Mouse (Mus musculus) activated CD4-positive, CD25-positive, alpha-beta regulatory T cell (primary cell): ENCODE data around the gene Lamb3. TPM values are rescaled to one million over a fixed set of nuclear protein-coding genes. Genes with fewer than 3 reads are reported as not detected.

Experiments
- polyA plus RNA-seq, 2 experiments: library from polyadenylated mRNA; unstranded; fragments of 100-300 nt; shearing (Covaris generic); gene quantifications; one replicate each; pipeline ENCODE4 v1.2.1; 2017

Gene Lamb3
- polyA plus RNA-seq = 10 to 100 TPM; 10.1 to 15.0 TPM

DNA sequence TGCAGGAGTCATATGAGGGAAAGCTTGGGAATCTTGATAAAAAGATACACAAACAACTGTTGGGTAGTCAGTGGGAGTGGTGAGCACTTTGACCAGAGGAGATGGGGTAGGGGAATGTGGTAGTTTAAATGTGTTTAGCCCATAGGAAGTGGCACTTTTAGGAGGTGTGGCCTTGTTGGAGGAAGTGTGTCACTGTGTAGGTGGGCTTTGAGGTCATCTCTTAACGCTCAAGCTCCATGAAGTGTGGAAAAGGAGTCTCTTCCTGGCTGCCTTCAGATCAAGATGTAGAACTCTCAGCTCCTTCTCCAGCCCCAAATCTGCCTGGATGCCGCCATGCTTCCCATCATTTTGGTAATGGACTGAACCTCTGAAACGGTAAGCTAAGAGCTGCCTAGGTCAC, at the start of gene Lamb3:
Lamb3 (plus strand) TSS at position 197 of the 400 bp plus-strand sequence.

GRCm38 (mm10) chr1:193167746-193168145, 39.8 kb upstream of the Lamb3 start, which contains the start of gene A130010J15Rik:
Gene A130010J15Rik, plus strand, starts transcription at chr1:193168046.

GRCm38 (mm10) chr1:193201383-193201778, 6.1 kb upstream of the Lamb3 start, which contains the start of gene Traf3ip3:
Gene Traf3ip3, minus strand, starts transcription at chr1:193201703.

GRCm38 (mm10) chr1:193263955-193264598, 56.6 kb downstream of the Lamb3 start, which contains the start of gene Hsd11b1:
Gene Hsd11b1, minus strand, starts transcription at chr1:193264075.

GRCm38 (mm10) chr1:193272916-193273601, 65.6 kb downstream of the Lamb3 start, which contains the start of gene G0s2:
Gene G0s2, minus strand, starts transcription at chr1:193273217.

DNA sequence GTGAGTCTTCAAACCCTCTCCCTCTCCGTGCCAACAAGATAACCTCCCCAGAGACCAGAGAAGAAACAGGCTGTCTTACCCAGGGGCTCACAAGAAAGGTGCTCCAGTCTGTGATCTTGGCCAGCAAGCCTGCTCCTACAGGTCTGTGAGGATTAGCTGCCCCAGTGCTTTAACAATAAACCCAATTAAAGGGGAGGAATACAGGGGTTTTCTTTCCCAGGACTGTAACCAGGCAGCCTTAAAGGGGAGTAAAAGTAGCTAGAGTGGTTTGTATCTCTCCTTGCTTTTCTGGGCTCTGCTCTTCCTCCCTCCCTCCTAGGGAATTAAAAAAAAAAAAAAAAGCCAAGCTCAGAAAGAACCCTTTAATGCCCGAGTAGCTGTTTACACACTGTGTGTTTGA, 162.6 kb downstream of the Lamb3 start, which contains the start of gene Camk1g:
Camk1g (minus strand) TSS at position 203 of the 400 bp plus-strand sequence.

Other genes with a start within 250 kb of the Lamb3 start
- 1 to 10 TPM in 1 of 2 experiments, under 1 TPM in 1; 0.39 to 1.0 TPM for gene Syt14, start 171.9 kb upstream of the Lamb3 start, polyA plus RNA-seq
- gene Diexf, start 77.4 kb upstream of the Lamb3 start, polyA plus RNA-seq = 1 to 10 TPM; 5.4 to 7.0 TPM
- gene Irf6, start 54.6 kb upstream of the Lamb3 start, polyA plus RNA-seq = 10 to 100 TPM; 11.9 to 12.6 TPM
- gene A130010J15Rik, start 39.7 kb upstream of the Lamb3 start, polyA plus RNA-seq = 1 to 10 TPM; 7.8 to 8.3 TPM
- gene Traf3ip3, start 6.0 kb upstream of the Lamb3 start, polyA plus RNA-seq = 100 to 1,000 TPM; 469 to 512 TPM
- 100 to 1,000 TPM; 112 to 243 TPM for gene Hsd11b1, start 56.4 kb downstream of the Lamb3 start, polyA plus RNA-seq
- gene G0s2, start 65.5 kb downstream of the Lamb3 start, polyA plus RNA-seq = 1 to 10 TPM; 2.1 to 9.5 TPM
- gene Camk1g, start 162.6 kb downstream of the Lamb3 start, polyA plus RNA-seq = under 1 TPM in 1 of 2 experiments, not detected in 1; 0.16 TPM